Mouse (Mus musculus): ENCODE measurements at regions not wholly inside any gene's neighbourhood (a gene's known extent, or its start where the extent isn't known, plus 50 kb on each side); places are given as distances from the start of the nearest gene placed in this dataset.

DNA sequence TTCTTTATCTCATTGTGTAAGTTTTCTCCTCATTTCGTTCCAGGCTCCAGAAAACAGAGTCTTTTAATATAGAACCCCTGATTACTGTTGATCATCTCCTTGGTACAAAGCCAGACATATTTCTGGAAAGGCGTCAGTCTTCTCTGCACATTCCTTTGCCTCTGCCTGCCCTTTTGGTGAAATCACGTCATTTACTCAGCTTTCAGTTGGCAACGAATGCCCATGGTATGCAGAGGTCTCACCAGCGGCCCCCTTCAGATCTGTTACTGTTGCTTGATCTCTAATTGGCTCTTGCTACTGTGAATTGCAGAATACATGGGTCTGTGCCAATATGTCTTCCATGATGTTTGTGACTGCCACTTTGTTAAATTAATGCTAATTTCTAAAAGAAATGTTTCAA is 412.0 kb upstream of the Pitx2 start:
- TF ChIP-seq CTCF (IDR thresholded peaks at IDR 0.05; ENCODE audit: low read depth) = no peak
- TF ChIP-seq EP300 (IDR thresholded peaks at IDR 0.05; ENCODE audit: low read depth) = no peak
